Mouse (Mus musculus) stomach, postnatal 0 days (tissue): ENCODE measurements at regions not wholly inside any gene's neighbourhood (a gene's known extent, or its start where the extent isn't known, plus 50 kb on each side); places are given as distances from the start of the nearest gene placed in this dataset.

Experiments used
- CTCF ChIP-seq: IDR thresholded peaks from 2 replicates; pipeline ENCODE4 v1.5.1; 2016; ENCODE audit warnings: antibody characterized with exemption, low read depth, mild to moderate bottlenecking, moderate library complexity
- EP300 ChIP-seq: optimal IDR thresholded peaks from 2 replicates; pipeline ENCODE3; 2016; ENCODE audit warnings: antibody characterized with exemption

- no peak for TF ChIP-seq CTCF
- no peak for TF ChIP-seq EP300
These were observed 76.2 kb upstream of the Emb start for GRCm38 (mm10) chr13:117132123-117132522.
